33 mouse cellular contexts compared by ENCODE assay signal in the genomic region with DNA sequence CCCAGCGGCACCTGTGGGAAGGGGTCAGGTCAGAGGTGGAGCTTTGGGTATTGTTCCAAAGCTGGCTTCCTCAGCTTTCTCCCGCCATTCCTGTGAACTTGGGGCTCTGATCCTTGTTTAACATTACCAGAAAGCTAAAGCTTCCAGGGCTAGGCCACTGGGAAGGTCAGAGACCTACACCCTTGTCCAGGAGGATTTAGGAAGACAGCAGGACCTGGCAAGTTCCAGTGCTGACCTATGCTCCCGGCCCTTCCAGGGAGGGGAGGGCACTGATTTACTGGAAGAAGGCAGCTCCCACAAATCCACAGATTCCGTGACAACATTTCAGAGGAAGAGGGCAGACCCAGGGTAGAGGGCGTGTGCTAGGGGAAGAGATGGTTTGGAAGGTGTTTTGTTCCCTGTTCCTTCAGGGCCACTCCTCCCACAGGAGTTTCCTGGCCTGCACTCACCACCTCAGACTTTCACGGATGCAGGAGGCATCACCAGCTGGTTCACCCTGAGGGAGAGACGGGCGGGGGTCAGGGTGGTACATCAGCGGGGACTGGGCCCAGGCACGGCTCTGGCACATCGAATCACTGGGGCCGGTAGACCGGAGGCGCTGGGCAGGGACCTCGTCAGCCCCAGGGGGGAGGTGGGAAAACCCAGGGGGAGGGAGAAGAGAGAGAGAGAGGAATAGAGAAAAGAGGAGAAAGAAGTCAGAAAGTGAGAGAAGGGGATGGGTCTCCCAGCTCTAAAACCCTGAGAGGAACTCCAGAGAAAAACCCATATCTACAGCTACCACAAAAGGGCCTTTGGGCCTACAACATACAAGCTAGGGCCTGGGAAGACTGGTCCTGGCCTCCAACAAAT. TPM values are rescaled to one million over a fixed set of nuclear protein-coding genes. Genes with fewer than 3 reads are reported as not detected.
DNase-seq lines count a peak whose midpoint lies in the region; ATAC-seq and TF ChIP-seq lines count a peak whose summit lies in the region.
"Had no signal": no experiment of that assay in that cellular context is flagged by ENCODE, and none has a peak within 500 bp of the region (broad histone marks: within the 10 kb centered on the region; RNA-seq: fewer than 3 reads in every experiment).

No protein-coding gene starts in this region.

- no peak for ATAC-seq in heart, embryonic 15.5 days (replicated peaks; ENCODE audit: insufficient number of reproducible peaks, insufficient read depth, low FRiP score, low read depth)
- ATAC-seq in kidney, embryonic 15.5 days (replicated peaks; ENCODE audit: low FRiP score) = no peak
- ATAC-seq in liver, embryonic 13.5 days (ENCODE audit: low read depth) = no peak
- ATAC-seq in liver, embryonic 12.5 days = no peak
- ATAC-seq: forebrain, embryonic 13.5 days; hindbrain, postnatal 0 days; intestine, embryonic 15.5 days; Patski had no signal

- peaks cover 45% of the 10 kb centered on the region for H3K36me3 ChIP-seq in heart, embryonic 15.5 days
- H3K36me3 ChIP-seq in kidney, embryonic 15.5 days = peaks cover 49% of the 10 kb centered on the region
- H3K36me3 ChIP-seq in liver, embryonic 13.5 days = peaks cover 71% of the 10 kb centered on the region
- H3K36me3 ChIP-seq in liver, embryonic 12.5 days = peaks cover 77% of the 10 kb centered on the region
- H3K36me3 ChIP-seq in MEL (ENCODE audit: control insufficient read depth in 1 of 2, insufficient read depth in 2 of 2, low read length in 2 of 2) = peaks cover 1 to 5% of the 10 kb centered on the region in 2 experiments

- no peak for TF ChIP-seq POLR2A in MEL (IDR thresholded peaks at IDR 0.05; ENCODE audit: control insufficient read depth in 1 of 2, insufficient read depth in 1 of 2, low read depth in 1 of 2, low read length in 2 of 2, poor library complexity in 1 of 2)

- H3K27ac ChIP-seq in heart, embryonic 15.5 days = 0 out of 2 replicates have a peak overlapping the region, but pooled peaks have one; percentile 16
- H3K27ac ChIP-seq in kidney, embryonic 15.5 days = peak overlapping the region; percentile 22; the same call in 1 of the 2 replicates
- H3K27ac ChIP-seq in liver, embryonic 13.5 days = no peak overlapping the region
- no peak overlapping the region for H3K27ac ChIP-seq in liver, embryonic 12.5 days
- H3K27ac ChIP-seq in MEL (ENCODE audit: control insufficient read depth, low read depth, low read length) = no peak overlapping the region
- H3K27ac ChIP-seq: forebrain, embryonic 13.5 days; heart, embryonic 13.5 days; hindbrain, postnatal 0 days; intestine, embryonic 15.5 days; liver, embryonic 14.5 days; neural tube, embryonic 12.5 days had no signal

- no peaks in the 10 kb centered on the region for H3K27me3 ChIP-seq in heart, embryonic 15.5 days
- H3K27me3 ChIP-seq in kidney, embryonic 15.5 days = no peaks in the 10 kb centered on the region
- no peaks in the 10 kb centered on the region for H3K27me3 ChIP-seq in liver, embryonic 13.5 days
- H3K27me3 ChIP-seq in liver, embryonic 12.5 days (replicated peaks) = no peaks in the 10 kb centered on the region
- no peaks in the 10 kb centered on the region for H3K27me3 ChIP-seq in MEL (ENCODE audit: control insufficient read depth in 1 of 2, insufficient read depth in 2 of 2, low read length in 2 of 2)
- H3K27me3 ChIP-seq: forebrain, embryonic 13.5 days; heart, embryonic 13.5 days; intestine, embryonic 15.5 days; neural tube, embryonic 12.5 days; Patski had no signal

- H3K4me2 ChIP-seq in heart, embryonic 15.5 days = no peak overlapping the region
- no peak overlapping the region for H3K4me2 ChIP-seq in kidney, embryonic 15.5 days
- no peak overlapping the region for H3K4me2 ChIP-seq in liver, embryonic 13.5 days
- H3K4me2 ChIP-seq in liver, embryonic 12.5 days = no peak overlapping the region
- H3K4me2 ChIP-seq: forebrain, embryonic 13.5 days; heart, embryonic 13.5 days; intestine, embryonic 15.5 days; midbrain, embryonic 11.5 days; neural tube, embryonic 12.5 days had no signal

- TF ChIP-seq CTCF in MEL (IDR thresholded peaks at IDR 0.05 in 2 of 3, conservative IDR thresholded peaks at IDR 0.05 in 1 of 3; ENCODE audit: control insufficient read depth in 1 of 3, insufficient read depth in 1 of 3, low read depth in 2 of 3, low read length in 3 of 3, poor library complexity in 1 of 3, severe bottlenecking in 1 of 3) = no peak

- 57% methylated on average over 15 of the region's 15 CpGs for WGBS in heart, embryonic 15.5 days
- WGBS in kidney, embryonic 15.5 days = 47% methylated on average over 15 of the region's 15 CpGs
- WGBS in liver, embryonic 13.5 days (ENCODE audit: insufficient replicate concordance) = 72% methylated on average over 15 of the region's 15 CpGs
- WGBS in liver, embryonic 12.5 days (ENCODE audit: insufficient replicate concordance) = 71% methylated on average over 15 of the region's 15 CpGs

- H3K4me3 ChIP-seq in heart, embryonic 15.5 days = no peak overlapping the region
- H3K4me3 ChIP-seq in kidney, embryonic 15.5 days (replicated peaks) = no peak overlapping the region
- no peak overlapping the region for H3K4me3 ChIP-seq in liver, embryonic 13.5 days (replicated peaks)
- H3K4me3 ChIP-seq in liver, embryonic 12.5 days = no peak overlapping the region
- no peak overlapping the region for H3K4me3 ChIP-seq in MEL (ENCODE audit: control insufficient read depth in 1 of 2, insufficient read depth in 1 of 2, low read depth in 2 of 2, low read length in 2 of 2)
- H3K4me3 ChIP-seq: forebrain, embryonic 13.5 days; heart, embryonic 13.5 days; intestine, embryonic 15.5 days; myocyte; neural tube, embryonic 12.5 days had no signal

- H3K79me2 ChIP-seq in MEL (ENCODE audit: control insufficient read depth, insufficient read depth, low read length, poor library complexity) = no peaks in the 10 kb centered on the region

- TF ChIP-seq EP300 in MEL (IDR thresholded peaks at IDR 0.05; ENCODE audit: low read depth in 1 of 2, low read length in 2 of 2) = no peak

- no peak overlapping the region for H3K9ac ChIP-seq in heart, embryonic 15.5 days
- H3K9ac ChIP-seq in kidney, embryonic 15.5 days = no peak overlapping the region; the same call in 1 of the 2 replicates
- peak overlapping the region; percentile 9; the same call in 1 of the 2 replicates for H3K9ac ChIP-seq in liver, embryonic 13.5 days
- no peak overlapping the region for H3K9ac ChIP-seq in liver, embryonic 12.5 days
- no peak overlapping the region for H3K9ac ChIP-seq in MEL (ENCODE audit: control insufficient read depth, low read depth, low read length, poor library complexity, severe bottlenecking)
- H3K9ac ChIP-seq: forebrain, embryonic 13.5 days; heart, embryonic 13.5 days; intestine, embryonic 15.5 days; liver, embryonic 14.5 days; neural tube, embryonic 12.5 days had no signal

- no peaks in the 10 kb centered on the region for H3K9me3 ChIP-seq in heart, embryonic 15.5 days (replicated peaks)
- H3K9me3 ChIP-seq in kidney, embryonic 15.5 days (replicated peaks) = no peaks in the 10 kb centered on the region
- no peaks in the 10 kb centered on the region for H3K9me3 ChIP-seq in liver, embryonic 13.5 days (replicated peaks)
- no peaks in the 10 kb centered on the region for H3K9me3 ChIP-seq in liver, embryonic 12.5 days (replicated peaks)
- H3K9me3 ChIP-seq in MEL (replicated peaks; ENCODE audit: insufficient read depth, low read length) = no peaks in the 10 kb centered on the region
- H3K9me3 ChIP-seq: forebrain, embryonic 13.5 days; G1E; heart, embryonic 13.5 days; intestine, embryonic 15.5 days; neural tube, embryonic 12.5 days had no signal

- no peak for DNase-seq in heart, adult 9 months (ENCODE audit: low spot score in 2 of 2)
- DNase-seq in kidney, adult 9 months = no peak
- no peak for DNase-seq in liver, embryonic 13.5 days
- DNase-seq in MEL (ENCODE audit: low read depth, low spot score) = no peak
- no peak for DNase-seq in frontal cortex, postnatal 10 days (ENCODE audit: low spot score in 2 of 2)
- DNase-seq: adrenal gland, postnatal 14 days; B cell, adult 2 months; cerebellum, adult 11 months; cerebellum, adult 9-10 months; cerebellum, postnatal 36 days; heart, postnatal 36 days; lung, adult 2 months; right cerebral cortex, adult 18-20 months; spleen, adult 18-20 months; thymus, postnatal 14 days had no signal

- TF ChIP-seq RAD21 in MEL (IDR thresholded peaks at IDR 0.05; ENCODE audit: low read depth, low read length) = no peak

- peaks cover 8% of the 10 kb centered on the region for H3K4me1 ChIP-seq in heart, embryonic 15.5 days (replicated peaks)
- peaks cover 14% of the 10 kb centered on the region; the same call in 1 of the 2 replicates for H3K4me1 ChIP-seq in kidney, embryonic 15.5 days
- H3K4me1 ChIP-seq in liver, embryonic 13.5 days (replicated peaks) = peaks cover 37% of the 10 kb centered on the region
- peaks cover 32% of the 10 kb centered on the region for H3K4me1 ChIP-seq in liver, embryonic 12.5 days
- H3K4me1 ChIP-seq in MEL (ENCODE audit: control insufficient read depth in 1 of 2, insufficient read depth in 2 of 2, low read length in 2 of 2) = peaks cover 4 to 7% of the 10 kb centered on the region in 2 experiments

RNA-seq across cellular contexts. Expression of a gene that starts 12.2 kb away (rescaled TPM):
- 57.8 and 83.8 TPM in 2 replicates for polyA plus RNA-seq in heart, embryonic 15.5 days (2015; fragmentation: Nextera tagmentation; extraction: Ambion mirVana)
- 162 and 184 TPM in 2 replicates for polyA plus RNA-seq in kidney, embryonic 15.5 days (2015; fragmentation: Nextera tagmentation; extraction: Ambion mirVana)
- 129 and 138 TPM in 2 replicates for polyA plus RNA-seq in liver, embryonic 13.5 days (2015; fragmentation: Nextera tagmentation; extraction: Ambion mirVana)
- polyA plus RNA-seq in liver, embryonic 12.5 days (2016; fragmentation: Nextera tagmentation; extraction: Ambion mirVana) = 174 and 192 TPM in 2 replicates
- total RNA-seq in MEL (2012; rRNA removed) = 328 and 344 TPM in 2 replicates
- polyA plus RNA-seq in MEL (2012; ENCODE audit: insufficient read depth in 1 of 2, insufficient read length in 2 of 2, low read depth in 1 of 2, low replicate concordance in 2 of 2, missing spikeins in 1 of 2) = 1,000 to 10,000 TPM in 1 of 2 experiments, 100 to 1,000 TPM in 1; 602 to 3,394 TPM

RNA-seq across cellular contexts. Expression of a gene that starts 18.0 kb away (rescaled TPM):
- 0.15 TPM in 1 of 2 replicates, not detected in the other for polyA plus RNA-seq in heart, embryonic 15.5 days (2015; fragmentation: Nextera tagmentation; extraction: Ambion mirVana)
- polyA plus RNA-seq in kidney, embryonic 15.5 days (2015; fragmentation: Nextera tagmentation; extraction: Ambion mirVana) = 0.87 and 0.95 TPM in 2 replicates
- not detected in 2 replicates for polyA plus RNA-seq in liver, embryonic 13.5 days (2015; fragmentation: Nextera tagmentation; extraction: Ambion mirVana)
- polyA plus RNA-seq in liver, embryonic 12.5 days (2016; fragmentation: Nextera tagmentation; extraction: Ambion mirVana) = 0.12 TPM in 1 of 2 replicates, not detected in the other
- total RNA-seq in MEL (2012; rRNA removed) = not detected in 2 replicates
- polyA plus RNA-seq in MEL (2012; ENCODE audit: insufficient read depth in 1 of 2, insufficient read length in 2 of 2, low read depth in 1 of 2, low replicate concordance in 2 of 2, missing spikeins in 1 of 2) = under 1 TPM in 1 of 2 experiments, not detected in 1; 0.04 TPM
- total RNA-seq: heart, postnatal 36 days; hindbrain, postnatal 0 days; left cerebral cortex, postnatal 10 days; megakaryocyte progenitor cell, adult 5-6 weeks had no signal
- polyA plus RNA-seq: embryonic facial prominence, embryonic 11.5 days; forebrain, embryonic 13.5 days; G1E; heart, embryonic 13.5 days; hindbrain, postnatal 0 days; limb, embryonic 11.5 days; midbrain, embryonic 11.5 days; midbrain, postnatal 0 days; myocyte; neural tube, embryonic 12.5 days had no signal

RNA-seq across cellular contexts. Expression of a gene that starts 36.4 kb away (rescaled TPM):
- 2.8 and 3.2 TPM in 2 replicates for polyA plus RNA-seq in heart, embryonic 15.5 days (2015; fragmentation: Nextera tagmentation; extraction: Ambion mirVana)
- 2.9 and 3.4 TPM in 2 replicates for polyA plus RNA-seq in kidney, embryonic 15.5 days (2015; fragmentation: Nextera tagmentation; extraction: Ambion mirVana)
- polyA plus RNA-seq in liver, embryonic 13.5 days (2015; fragmentation: Nextera tagmentation; extraction: Ambion mirVana) = 4.3 and 5.5 TPM in 2 replicates
- 11.1 and 11.7 TPM in 2 replicates for polyA plus RNA-seq in liver, embryonic 12.5 days (2016; fragmentation: Nextera tagmentation; extraction: Ambion mirVana)
- total RNA-seq in MEL (2012; rRNA removed) = 0.33 and 0.58 TPM in 2 replicates
- polyA plus RNA-seq in MEL (2012; ENCODE audit: insufficient read depth in 1 of 2, insufficient read length in 2 of 2, low read depth in 1 of 2, low replicate concordance in 2 of 2, missing spikeins in 1 of 2) = 1 to 10 TPM in 1 of 2 experiments, not detected in 1; 3.0 TPM

RNA-seq across cellular contexts. Expression of a gene that starts 41.8 kb away (rescaled TPM):
- 114 and 133 TPM in 2 replicates for polyA plus RNA-seq in heart, embryonic 15.5 days (2015; fragmentation: Nextera tagmentation; extraction: Ambion mirVana)
- 109 and 111 TPM in 2 replicates for polyA plus RNA-seq in kidney, embryonic 15.5 days (2015; fragmentation: Nextera tagmentation; extraction: Ambion mirVana)
- polyA plus RNA-seq in liver, embryonic 13.5 days (2015; fragmentation: Nextera tagmentation; extraction: Ambion mirVana) = 5.4 and 5.5 TPM in 2 replicates
- polyA plus RNA-seq in liver, embryonic 12.5 days (2016; fragmentation: Nextera tagmentation; extraction: Ambion mirVana) = 11.3 and 12.5 TPM in 2 replicates
- total RNA-seq in MEL (2012; rRNA removed) = 10.9 and 11.1 TPM in 2 replicates
- 10 to 100 TPM in 1 of 2 experiments, not detected in 1; 10.2 TPM for polyA plus RNA-seq in MEL (2012; ENCODE audit: insufficient read depth in 1 of 2, insufficient read length in 2 of 2, low read depth in 1 of 2, low replicate concordance in 2 of 2, missing spikeins in 1 of 2)
- total RNA-seq: megakaryocyte progenitor cell, adult 5-6 weeks had no signal
- polyA plus RNA-seq: G1E had no signal

Comparison
In these comparisons a context has a peak if more than half of its experiments do, and no peak if none do; other contexts are left out.
1. H3K27ac ChIP-seq: peak in heart, embryonic 15.5 days (single experiment) and kidney, embryonic 15.5 days (single experiment); none in liver, embryonic 13.5 days (single experiment), liver, embryonic 12.5 days (single experiment) and MEL (single experiment).